Mouse (Mus musculus): Measurements from ENCODE around the gene Ccdc6. TPM values are rescaled to one million over a fixed set of nuclear protein-coding genes. Genes with fewer than 3 reads are reported as not detected.
A peak's percentile ranks its signal among the peaks of the same experiment; 100 is the strongest.

The Ccdc6 gene
- polyA plus RNA-seq, 1 experiment from 2014 or later: 10.0 TPM

- no peaks in the 10 kb centered on the region for H3K27me3 ChIP-seq (ENCODE audit: control insufficient read depth, insufficient read depth, low read length)
- H3K4me3 ChIP-seq (ENCODE audit: low read depth, low read length): no peak overlapping the region
- WGBS: 70% methylated on average over 16 of the region's 16 CpGs
- no peaks in the 10 kb centered on the region for H3K9me3 ChIP-seq (ENCODE audit: control insufficient read depth, low read length)
- no peaks in the 10 kb centered on the region for H3K4me1 ChIP-seq (replicated peaks; ENCODE audit: control insufficient read depth, insufficient read depth)
- H3K36me3 ChIP-seq (ENCODE audit: control insufficient read depth, insufficient read depth, low read length): peaks cover 20% of the 10 kb centered on the region; the same call in 1 of the 2 replicates
- H3K4me2 ChIP-seq (replicated peaks; ENCODE audit: low read depth): no peak overlapping the region
- TF ChIP-seq CTCF (IDR thresholded peaks at IDR 0.05; ENCODE audit: low read depth): no peak
- TF ChIP-seq EP300 (optimal IDR thresholded peaks at IDR 0.05): no peak
- H3K9ac ChIP-seq (ENCODE audit: low read length): no peak overlapping the region
- DNase-seq (ENCODE audit: low spot score) (no peak), ATAC-seq (ENCODE audit: low FRiP score, low TSS enrichment) (no peak)
- H3K27ac ChIP-seq (replicated peaks): no peak overlapping the region
Observed at GRCm38 (mm10) chr10:70174494-70175190, 77.7 kb downstream of the Ccdc6 start.

- TF ChIP-seq EP300 (optimal IDR thresholded peaks at IDR 0.05): no peak
- TF ChIP-seq CTCF (IDR thresholded peaks at IDR 0.05; ENCODE audit: low read depth): no peak
- Histone ChIP-seq H3K36me3 (ENCODE audit: control insufficient read depth, insufficient read depth, low read length) (peaks cover 8% of the 10 kb centered on the region; the same call in 1 of the 2 replicates), H3K4me2 (replicated peaks; ENCODE audit: low read depth) (no peak overlapping the region), H3K4me3 (ENCODE audit: low read depth, low read length) (no peak overlapping the region), H3K27me3 (ENCODE audit: control insufficient read depth, insufficient read depth, low read length) (no peaks in the 10 kb centered on the region), H3K9ac (ENCODE audit: low read length) (no peak overlapping the region), H3K27ac (replicated peaks) (no peak overlapping the region), H3K9me3 (ENCODE audit: control insufficient read depth, low read length) (no peaks in the 10 kb centered on the region), H3K4me1 (replicated peaks; ENCODE audit: control insufficient read depth, insufficient read depth) (no peaks in the 10 kb centered on the region; the same call in 1 of the 2 replicates)
- WGBS: 82% methylated on average over 9 of the region's 9 CpGs
- DNase-seq (ENCODE audit: low spot score) (no peak), ATAC-seq (ENCODE audit: low FRiP score, low TSS enrichment) (no peak)
Observed at GRCm38 (mm10) chr10:70180727-70181126, 83.8 kb downstream of the Ccdc6 start.

- Histone ChIP-seq H3K27me3 (ENCODE audit: control insufficient read depth, insufficient read depth, low read length) (no peaks in the 10 kb centered on the region), H3K4me3 (ENCODE audit: low read depth, low read length) (no peak overlapping the region), H3K36me3 (ENCODE audit: control insufficient read depth, insufficient read depth, low read length) (peaks cover 6% of the 10 kb centered on the region; the same call in 1 of the 2 replicates), H3K9me3 (ENCODE audit: control insufficient read depth, low read length) (no peaks in the 10 kb centered on the region), H3K4me1 (replicated peaks; ENCODE audit: control insufficient read depth, insufficient read depth) (no peaks in the 10 kb centered on the region; the same call in 1 of the 2 replicates), H3K9ac (ENCODE audit: low read length) (no peak overlapping the region), H3K27ac (replicated peaks) (no peak overlapping the region), H3K4me2 (replicated peaks; ENCODE audit: low read depth) (no peak overlapping the region)
- ATAC-seq (ENCODE audit: low FRiP score, low TSS enrichment) (no peak), DNase-seq (ENCODE audit: low spot score) (no peak)
- TF ChIP-seq EP300 (optimal IDR thresholded peaks at IDR 0.05): no peak
- no peak for TF ChIP-seq CTCF (IDR thresholded peaks at IDR 0.05; ENCODE audit: low read depth)
- 70% methylated on average over 11 of the region's 11 CpGs for WGBS
Observed at GRCm38 (mm10) chr10:70181279-70181972, 84.5 kb downstream of the Ccdc6 start.

- no peak overlapping the region for H3K4me3 ChIP-seq (ENCODE audit: low read depth, low read length)
- no peak overlapping the region for H3K4me2 ChIP-seq (replicated peaks; ENCODE audit: low read depth)
- no peaks in the 10 kb centered on the region for H3K9me3 ChIP-seq (ENCODE audit: control insufficient read depth, low read length)
- H3K4me1 ChIP-seq (replicated peaks; ENCODE audit: control insufficient read depth, insufficient read depth): no peaks in the 10 kb centered on the region; the same call in 1 of the 2 replicates
- ATAC-seq (ENCODE audit: low FRiP score, low TSS enrichment) (peak; percentile 27; the same call in 1 of the 2 replicates), DNase-seq (ENCODE audit: low spot score) (no peak)
- H3K9ac ChIP-seq (ENCODE audit: low read length): no peak overlapping the region
- no peak overlapping the region for H3K27ac ChIP-seq (replicated peaks)
- peaks cover 9% of the 10 kb centered on the region for H3K36me3 ChIP-seq (ENCODE audit: control insufficient read depth, insufficient read depth, low read length)
- TF ChIP-seq CTCF (IDR thresholded peaks at IDR 0.05; ENCODE audit: low read depth): no peak
- TF ChIP-seq EP300 (optimal IDR thresholded peaks at IDR 0.05): no peak
- WGBS: 60% methylated on average over 15 of the region's 15 CpGs
- H3K27me3 ChIP-seq (ENCODE audit: control insufficient read depth, insufficient read depth, low read length): no peaks in the 10 kb centered on the region
Observed at GRCm38 (mm10) chr10:70183210-70184080, 86.5 kb downstream of the Ccdc6 start.

- Histone ChIP-seq H3K4me2 (replicated peaks; ENCODE audit: low read depth) (no peak overlapping the region), H3K27me3 (ENCODE audit: control insufficient read depth, insufficient read depth, low read length) (no peaks in the 10 kb centered on the region), H3K27ac (replicated peaks) (no peak overlapping the region), H3K4me1 (replicated peaks; ENCODE audit: control insufficient read depth, insufficient read depth) (no peaks in the 10 kb centered on the region; the same call in 1 of the 2 replicates), H3K9ac (ENCODE audit: low read length) (no peak overlapping the region), H3K36me3 (ENCODE audit: control insufficient read depth, insufficient read depth, low read length) (peaks cover 20% of the 10 kb centered on the region), H3K9me3 (ENCODE audit: control insufficient read depth, low read length) (no peaks in the 10 kb centered on the region), H3K4me3 (ENCODE audit: low read depth, low read length) (no peak overlapping the region)
- TF ChIP-seq EP300 (optimal IDR thresholded peaks at IDR 0.05): no peak
- TF ChIP-seq CTCF (IDR thresholded peaks at IDR 0.05; ENCODE audit: low read depth): peak; percentile 78
- DNase-seq (ENCODE audit: low spot score): no peak
- WGBS: 67% methylated on average over 9 of the region's 9 CpGs
- ATAC-seq (ENCODE audit: low FRiP score, low TSS enrichment): peak; percentile 45
Observed at GRCm38 (mm10) chr10:70186136-70186535, 89.2 kb downstream of the Ccdc6 start.

All from stomach, postnatal 0 days (tissue).